Mouse (Mus musculus): Measurements from ENCODE around the gene Zfp518a. TPM values are rescaled to one million over a fixed set of nuclear protein-coding genes. Genes with fewer than 3 reads are reported as not detected.
A peak's percentile ranks its signal among the peaks of the same experiment; 100 is the strongest.

Gene Zfp518a
- total RNA-seq (2014; fragmentation: Nextera tagmentation) (14.1 and 15.6 TPM in 2 replicates), total RNA-seq (2017) (15.0 and 28.3 TPM in 2 replicates)

DNA sequence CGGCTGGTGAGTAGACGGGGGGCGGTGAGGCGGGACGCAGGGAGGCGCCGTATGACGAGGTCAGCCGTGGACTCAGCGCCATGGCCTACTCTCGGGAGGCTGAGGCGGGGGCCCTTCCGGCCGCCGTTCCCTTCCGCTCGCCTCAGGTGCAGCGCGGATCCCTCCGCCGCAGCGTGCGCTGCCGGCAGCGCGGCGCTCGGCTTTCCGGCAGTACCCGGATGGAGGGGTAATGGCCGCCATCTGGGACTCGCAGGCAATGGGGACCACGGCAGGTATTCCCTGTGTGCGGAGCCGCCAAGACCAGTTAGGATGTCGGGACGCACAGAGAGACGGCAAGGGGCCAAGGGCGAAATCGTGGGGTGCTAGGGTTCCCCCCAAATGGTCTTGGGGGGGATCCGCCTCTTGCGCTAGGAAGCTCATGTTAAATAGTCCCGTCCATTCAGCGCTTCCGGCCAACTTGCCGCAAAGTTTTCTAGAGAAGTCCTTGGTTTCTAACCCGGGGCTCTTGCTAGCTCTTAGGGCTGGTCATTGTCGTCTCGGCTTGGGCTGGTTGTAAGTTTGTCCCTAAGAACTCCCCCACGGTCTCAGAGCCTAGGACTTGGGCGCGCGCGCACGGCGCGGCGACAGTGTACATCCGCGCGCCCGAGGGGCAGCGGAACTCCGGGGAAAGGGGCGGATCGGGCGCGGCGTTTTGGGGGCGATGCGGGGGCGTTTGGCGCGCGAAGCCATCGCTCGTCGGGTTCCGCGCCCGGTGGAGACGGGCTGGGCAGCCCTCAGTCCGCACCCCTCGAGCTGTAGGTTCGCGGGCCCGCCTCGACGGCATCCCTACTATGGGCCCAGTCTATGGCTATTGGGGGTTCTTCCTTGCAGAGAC, at the start of gene Zfp518a:
Zfp518a (plus strand) TSS at position 187 of the 874 bp plus-strand sequence.
- ATAC-seq (replicated peaks; ENCODE audit: low FRiP score, low TSS enrichment, poor library complexity, severe bottlenecking), result peak; percentile 95

DNA sequence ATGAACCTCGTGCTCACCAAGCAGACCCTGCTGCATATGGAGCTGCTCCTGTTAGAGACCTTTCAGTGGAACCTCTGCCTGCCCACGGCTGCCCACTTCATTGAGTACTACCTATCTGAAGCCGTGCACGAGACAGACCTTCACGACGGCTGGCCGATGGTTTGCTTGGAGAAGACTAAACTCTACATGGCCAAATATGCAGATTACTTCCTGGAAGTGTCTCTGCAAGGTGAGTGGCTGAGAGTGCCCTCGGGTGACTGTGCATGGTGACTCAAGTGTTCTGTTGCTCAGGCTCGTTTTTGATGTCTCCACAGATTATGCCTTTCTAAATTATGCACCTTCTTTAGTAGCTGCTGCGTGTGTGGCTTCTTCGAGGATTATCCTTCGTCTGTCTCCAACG, 49.8 kb upstream of the Zfp518a start:
- ATAC-seq (replicated peaks; ENCODE audit: low FRiP score, low TSS enrichment, poor library complexity, severe bottlenecking), result no peak

- no peak for ATAC-seq (replicated peaks; ENCODE audit: low FRiP score, low TSS enrichment, poor library complexity, severe bottlenecking)
These were observed 45.1 kb upstream of the Zfp518a start for GRCm38 (mm10) chr19:40849391-40849790.

- peak; percentile 57 for ATAC-seq (replicated peaks; ENCODE audit: low FRiP score, low TSS enrichment, poor library complexity, severe bottlenecking)
These were observed 35.0 kb upstream of the Zfp518a start for GRCm38 (mm10) chr19:40859555-40859954.

- no peak for ATAC-seq (replicated peaks; ENCODE audit: low FRiP score, low TSS enrichment, poor library complexity, severe bottlenecking)
These were observed 26.2 kb upstream of the Zfp518a start for GRCm38 (mm10) chr19:40868284-40868683.

GRCm38 (mm10) chr19:40869425-40870105, 24.9 kb upstream of the Zfp518a start:
- no peak for ATAC-seq (replicated peaks; ENCODE audit: low FRiP score, low TSS enrichment, poor library complexity, severe bottlenecking)

GRCm38 (mm10) chr19:40872955-40873665, 21.4 kb upstream of the Zfp518a start:
- peak; percentile 94 for ATAC-seq (replicated peaks; ENCODE audit: low FRiP score, low TSS enrichment, poor library complexity, severe bottlenecking)

DNA sequence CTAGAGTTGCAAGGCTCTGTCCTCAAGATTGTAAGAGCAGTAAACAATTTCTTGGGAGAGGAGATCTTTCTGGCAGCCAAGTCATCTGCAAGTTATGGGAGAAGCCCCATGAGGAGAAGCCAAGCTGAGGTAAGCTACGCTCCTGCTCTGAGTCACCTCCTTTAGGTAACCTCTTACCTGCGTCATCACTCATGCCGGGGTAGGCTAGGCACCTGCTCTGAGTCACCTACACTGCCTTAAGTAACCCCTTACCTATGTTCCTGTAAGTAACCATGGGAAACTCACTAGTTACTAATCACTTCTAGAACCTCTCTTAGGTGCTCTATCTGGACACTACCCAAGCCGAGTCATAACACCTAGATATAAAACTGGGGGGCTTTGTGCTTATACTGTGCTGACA, 12.8 kb upstream of the Zfp518a start:
- no peak for ATAC-seq (replicated peaks; ENCODE audit: low FRiP score, low TSS enrichment, poor library complexity, severe bottlenecking)

- no peak for ATAC-seq (replicated peaks; ENCODE audit: low FRiP score, low TSS enrichment, poor library complexity, severe bottlenecking)
These were observed 5.6 kb upstream of the Zfp518a start for GRCm38 (mm10) chr19:40888887-40889286.

DNA sequence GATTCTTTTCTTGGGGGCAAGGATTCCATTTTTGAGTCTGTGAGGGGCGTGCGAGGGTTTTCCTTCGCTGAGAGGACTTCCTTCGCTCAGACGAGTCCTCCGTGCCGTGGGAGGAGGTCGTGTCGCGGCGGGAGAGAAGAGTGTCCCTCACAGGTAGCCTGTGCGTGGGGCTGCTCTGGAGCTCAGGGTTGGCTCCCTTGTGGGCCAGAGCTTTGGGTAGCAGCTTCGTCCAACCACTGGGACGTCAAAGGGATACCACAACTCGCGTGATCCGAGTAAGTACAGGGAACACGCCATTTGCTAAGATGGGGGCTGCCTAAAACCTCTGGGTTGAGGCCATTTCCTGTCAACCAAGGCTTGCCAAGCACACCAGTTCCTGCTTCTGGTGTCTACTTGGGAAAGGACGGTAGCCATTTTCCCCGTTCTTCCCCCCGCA, 416 bp upstream of the Zfp518a start:
- 0 out of 2 replicates have a peak, but pooled peaks have one; percentile 20 for ATAC-seq (replicated peaks; ENCODE audit: low FRiP score, low TSS enrichment, poor library complexity, severe bottlenecking)

- no peak for ATAC-seq (replicated peaks; ENCODE audit: low FRiP score, low TSS enrichment, poor library complexity, severe bottlenecking)
These were observed 843 bp downstream of the Zfp518a start for GRCm38 (mm10) chr19:40895393-40895703.

GRCm38 (mm10) chr19:40931581-40932369, 37.3 kb downstream of the Zfp518a start:
- no peak for ATAC-seq (replicated peaks; ENCODE audit: low FRiP score, low TSS enrichment, poor library complexity, severe bottlenecking)

DNA sequence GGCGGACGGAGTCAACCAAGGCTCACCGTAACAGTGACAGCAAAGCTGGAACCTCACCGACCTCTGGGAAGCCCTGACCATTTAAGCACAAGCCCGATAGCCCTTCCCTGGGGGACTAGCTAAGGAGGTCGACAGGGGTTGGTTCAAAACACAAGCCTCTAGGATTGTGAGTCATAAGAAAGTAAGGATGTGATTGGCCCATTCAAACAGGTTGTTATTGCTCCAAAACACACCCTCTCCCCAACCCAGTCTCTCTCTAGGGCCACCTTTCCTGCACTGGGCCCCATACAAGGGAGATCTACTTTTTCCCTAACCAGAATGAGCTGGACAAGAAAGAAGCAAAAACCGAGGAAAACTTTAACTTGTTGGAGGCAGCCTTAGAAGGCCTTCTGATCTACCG, 40.9 kb downstream of the Zfp518a start:
- no peak for ATAC-seq (replicated peaks; ENCODE audit: low FRiP score, low TSS enrichment, poor library complexity, severe bottlenecking)

GRCm38 (mm10) chr19:40936038-40936437, 41.5 kb downstream of the Zfp518a start:
- ATAC-seq (replicated peaks; ENCODE audit: low FRiP score, low TSS enrichment, poor library complexity, severe bottlenecking), result no peak

DNA sequence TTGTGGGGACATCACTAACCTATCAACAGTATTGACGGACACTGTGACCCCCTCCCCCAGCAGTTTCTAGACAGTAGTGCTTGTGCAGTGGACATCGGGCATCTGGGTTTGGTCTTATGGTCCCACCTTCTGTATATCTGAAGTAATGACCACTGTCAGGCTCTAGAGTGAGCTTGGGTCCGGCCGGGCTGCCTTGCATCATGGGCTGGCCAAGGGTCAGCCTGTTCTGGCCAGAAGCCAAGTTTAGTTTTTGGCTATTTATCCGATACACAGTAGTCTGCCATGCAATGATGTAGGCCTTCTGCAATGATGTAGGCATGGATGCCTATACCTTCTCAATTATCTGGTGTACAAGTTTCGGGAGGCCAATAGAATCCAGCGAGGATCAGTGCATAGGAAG, 49.0 kb downstream of the Zfp518a start:
- no peak for ATAC-seq (replicated peaks; ENCODE audit: low FRiP score, low TSS enrichment, poor library complexity, severe bottlenecking)

DNA sequence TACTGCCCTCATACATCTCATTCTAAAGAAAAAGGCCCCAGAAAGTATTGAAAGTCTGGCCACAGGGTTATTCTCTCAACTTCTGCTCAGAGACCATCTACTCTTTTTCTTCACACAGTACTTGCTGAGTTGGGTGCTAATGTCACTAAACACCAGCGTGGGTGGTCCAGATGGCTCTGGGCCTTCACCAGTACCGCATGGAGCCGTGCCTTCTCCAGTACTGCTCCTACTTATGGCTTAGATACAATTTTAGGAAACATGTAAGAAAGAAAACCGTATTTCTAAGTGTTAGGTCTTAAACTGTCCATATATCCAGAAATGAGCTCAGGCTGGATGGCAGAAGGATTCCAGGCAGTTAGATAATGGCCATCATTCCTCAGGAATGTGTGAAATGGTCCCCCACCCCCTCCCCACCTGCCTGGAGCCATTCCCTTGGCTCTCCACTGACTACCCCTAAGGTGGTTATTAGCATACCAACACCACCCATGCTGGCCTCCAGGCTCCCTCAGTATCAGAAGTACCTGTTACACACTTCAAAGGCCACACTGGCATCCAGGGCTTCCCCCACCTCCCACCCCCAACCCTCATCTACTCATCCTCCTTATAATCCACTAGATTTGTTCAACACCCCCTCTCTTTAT, 52.6 kb downstream of the Zfp518a start:
- no peak for ATAC-seq (replicated peaks; ENCODE audit: low FRiP score, low TSS enrichment, poor library complexity, severe bottlenecking)

DNA sequence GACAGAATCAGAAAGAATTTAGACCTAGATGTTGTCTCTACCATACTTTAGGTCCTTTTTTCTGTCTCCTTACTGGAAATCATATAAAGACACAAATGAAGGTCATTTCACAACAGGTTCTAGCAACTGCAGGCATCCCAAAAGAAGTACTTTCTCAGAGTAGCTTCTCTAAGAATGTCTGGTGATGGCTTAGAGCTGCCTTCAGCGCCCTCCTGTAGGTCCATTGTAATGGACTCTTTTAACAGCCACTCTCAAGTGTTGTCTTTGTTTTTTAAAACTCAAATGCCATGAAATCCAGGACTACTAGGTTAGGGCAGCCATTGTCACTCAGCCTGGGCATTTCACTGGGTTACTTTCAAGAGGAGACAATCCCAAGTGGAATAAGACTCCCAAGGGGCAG, 64.5 kb downstream of the Zfp518a start:
- ATAC-seq (replicated peaks; ENCODE audit: low FRiP score, low TSS enrichment, poor library complexity, severe bottlenecking), result no peak

- ATAC-seq (replicated peaks; ENCODE audit: low FRiP score, low TSS enrichment, poor library complexity, severe bottlenecking), result peak; percentile 76
These were observed 68.5 kb downstream of the Zfp518a start for GRCm38 (mm10) chr19:40962988-40963387.

DNA sequence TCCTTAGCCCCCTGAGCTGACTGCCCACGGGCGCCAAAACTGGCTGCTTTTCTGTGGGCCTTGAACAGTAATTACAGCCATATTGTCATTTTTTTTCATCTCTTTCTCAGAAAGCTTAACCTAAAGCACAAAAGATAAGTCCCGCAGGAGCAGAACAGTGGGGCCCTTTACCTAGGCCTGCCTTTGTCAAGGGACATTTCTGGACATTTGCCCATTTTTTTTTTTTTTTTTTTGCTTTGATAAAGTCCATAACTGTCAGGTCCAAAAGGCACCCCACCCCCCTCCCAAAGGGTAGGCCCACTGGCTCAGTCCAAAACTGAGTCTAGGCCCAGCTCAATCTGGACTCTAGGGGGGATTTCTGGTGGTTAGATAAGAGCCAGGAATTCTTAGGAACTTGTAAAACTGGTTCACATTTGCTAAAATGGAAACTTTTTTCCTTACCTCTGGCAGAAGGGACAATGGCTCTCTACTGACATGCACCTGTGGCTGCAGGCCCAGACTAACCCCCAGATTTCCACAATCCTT, 69.9 kb downstream of the Zfp518a start:
- ATAC-seq (replicated peaks; ENCODE audit: low FRiP score, low TSS enrichment, poor library complexity, severe bottlenecking), result no peak
